Mouse (Mus musculus): ENCODE measurements around the gene Ddx51. TPM values are rescaled to one million over a fixed set of nuclear protein-coding genes. Genes with fewer than 3 reads are reported as not detected.

Gene Ddx51
- polyA plus RNA-seq, 1 experiment = 33.5 TPM

DNA sequence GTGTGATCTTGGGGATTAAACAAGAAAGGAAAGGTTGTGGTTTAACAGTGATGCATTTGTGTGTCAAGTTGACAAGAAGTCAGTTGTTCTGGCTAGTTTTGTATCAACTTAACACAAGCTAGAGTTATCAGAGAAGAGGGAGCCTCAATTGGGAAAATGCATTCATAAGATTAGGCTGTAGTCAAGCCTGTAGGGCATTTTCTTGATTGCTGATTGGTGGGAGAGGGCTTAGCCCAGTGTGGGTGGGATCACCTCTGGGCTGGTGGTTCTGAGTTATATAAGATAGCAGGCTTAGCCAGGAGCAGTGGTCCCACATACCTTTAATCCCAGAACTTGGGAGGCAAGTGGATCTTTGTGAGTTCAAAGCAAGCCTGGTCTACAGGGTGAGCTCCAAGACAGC is 6.9 kb upstream of the Ddx51 start:
- Histone ChIP-seq H3K4me1 (ENCODE audit: control insufficient read depth, insufficient read depth, low read length) (no peaks in the 10 kb centered on the region), H3K27ac (ENCODE audit: insufficient read depth, low read length) (no peak overlapping the region), H3K4me3 (ENCODE audit: insufficient read depth, low read length) (no peak overlapping the region)
- TF ChIP-seq POLR2A (IDR thresholded peaks at IDR 0.05; ENCODE audit: low read depth, low read length) (no peak), CTCF (IDR thresholded peaks at IDR 0.05; ENCODE audit: borderline replicate concordance, insufficient read depth, low read length) (no peak)

DNA sequence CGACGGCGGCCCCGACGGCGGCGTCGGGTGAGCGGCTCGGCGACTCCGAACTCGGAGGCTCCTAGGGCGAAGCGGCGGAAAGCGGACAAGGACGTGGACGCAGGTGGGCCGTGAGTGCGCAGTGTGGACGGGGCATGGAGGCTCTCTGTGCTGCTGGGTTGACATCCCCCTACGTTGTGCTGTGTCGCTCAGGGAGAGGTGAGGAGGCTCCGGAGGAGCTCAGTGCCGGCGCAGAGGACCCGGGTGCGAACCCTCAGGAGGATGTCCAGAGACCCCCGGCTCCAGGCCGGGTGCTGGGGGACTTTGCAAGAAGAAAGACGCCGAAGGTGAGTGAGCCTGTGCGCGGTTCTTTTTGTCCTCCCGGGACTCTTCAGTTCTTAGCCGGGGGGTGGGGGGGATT is 435 bp downstream of the Ddx51 start:
- no peak overlapping the region for H3K27ac ChIP-seq (ENCODE audit: insufficient read depth, low read length)
- peak overlapping the region; percentile 82 for H3K4me3 ChIP-seq (ENCODE audit: insufficient read depth, low read length)
- TF ChIP-seq POLR2A (IDR thresholded peaks at IDR 0.05; ENCODE audit: low read depth, low read length) = no peak
- no peak for TF ChIP-seq CTCF (IDR thresholded peaks at IDR 0.05; ENCODE audit: borderline replicate concordance, insufficient read depth, low read length)
- H3K4me1 ChIP-seq (ENCODE audit: control insufficient read depth, insufficient read depth, low read length) = 0 out of 2 replicates have a peak, but pooled peaks cover 5% of the 10 kb centered on the region

GRCm38 (mm10) chr5:110659682-110660081 is 6.4 kb downstream of the Ddx51 start:
- peaks cover 3% of the 10 kb centered on the region for H3K4me1 ChIP-seq (ENCODE audit: control insufficient read depth, insufficient read depth, low read length)
- TF ChIP-seq CTCF (IDR thresholded peaks at IDR 0.05; ENCODE audit: borderline replicate concordance, insufficient read depth, low read length) (no peak), POLR2A (IDR thresholded peaks at IDR 0.05; ENCODE audit: low read depth, low read length) (no peak)
- H3K4me3 ChIP-seq (ENCODE audit: insufficient read depth, low read length) = no peak overlapping the region
- peak overlapping the region; percentile 78 for H3K27ac ChIP-seq (ENCODE audit: insufficient read depth, low read length)

GRCm38 (mm10) chr5:110664041-110664440 is 10.8 kb downstream of the Ddx51 start:
- Histone ChIP-seq H3K27ac (ENCODE audit: insufficient read depth, low read length) (no peak overlapping the region), H3K4me1 (ENCODE audit: control insufficient read depth, insufficient read depth, low read length) (peaks cover 3% of the 10 kb centered on the region), H3K4me3 (ENCODE audit: insufficient read depth, low read length) (no peak overlapping the region)
- TF ChIP-seq CTCF (IDR thresholded peaks at IDR 0.05; ENCODE audit: borderline replicate concordance, insufficient read depth, low read length) (no peak), POLR2A (IDR thresholded peaks at IDR 0.05; ENCODE audit: low read depth, low read length) (no peak)

DNA sequence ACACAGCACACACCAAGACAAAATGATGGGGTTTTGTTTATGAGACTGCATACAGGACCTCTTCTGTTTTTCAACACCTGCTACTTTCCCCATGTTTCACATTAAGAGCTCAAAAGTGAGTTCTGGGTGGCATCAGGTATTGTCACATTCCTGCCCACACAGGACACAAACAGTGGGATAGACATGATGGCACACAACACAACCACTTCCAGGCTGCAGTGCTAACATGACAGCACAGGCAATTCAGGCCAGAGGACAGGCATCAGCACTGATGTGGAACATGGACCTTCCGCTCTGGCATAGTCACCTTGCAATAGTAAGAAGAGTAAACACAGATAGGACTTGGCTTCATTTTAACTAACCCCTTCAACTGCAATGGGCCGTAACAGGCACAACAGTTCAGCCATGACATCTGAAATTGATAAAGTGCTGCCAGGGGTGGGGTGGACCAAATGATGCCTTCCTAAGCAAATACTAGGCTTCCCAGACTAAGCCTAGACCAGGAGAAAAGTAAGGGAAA is 11.6 kb downstream of the Ddx51 start:
- H3K4me1 ChIP-seq (ENCODE audit: control insufficient read depth, insufficient read depth, low read length) = peaks cover 3% of the 10 kb centered on the region
- H3K4me3 ChIP-seq (ENCODE audit: insufficient read depth, low read length) = no peak overlapping the region
- H3K27ac ChIP-seq (ENCODE audit: insufficient read depth, low read length) = no peak overlapping the region
- TF ChIP-seq CTCF (IDR thresholded peaks at IDR 0.05; ENCODE audit: borderline replicate concordance, insufficient read depth, low read length) = no peak
- TF ChIP-seq POLR2A (IDR thresholded peaks at IDR 0.05; ENCODE audit: low read depth, low read length) = no peak

DNA sequence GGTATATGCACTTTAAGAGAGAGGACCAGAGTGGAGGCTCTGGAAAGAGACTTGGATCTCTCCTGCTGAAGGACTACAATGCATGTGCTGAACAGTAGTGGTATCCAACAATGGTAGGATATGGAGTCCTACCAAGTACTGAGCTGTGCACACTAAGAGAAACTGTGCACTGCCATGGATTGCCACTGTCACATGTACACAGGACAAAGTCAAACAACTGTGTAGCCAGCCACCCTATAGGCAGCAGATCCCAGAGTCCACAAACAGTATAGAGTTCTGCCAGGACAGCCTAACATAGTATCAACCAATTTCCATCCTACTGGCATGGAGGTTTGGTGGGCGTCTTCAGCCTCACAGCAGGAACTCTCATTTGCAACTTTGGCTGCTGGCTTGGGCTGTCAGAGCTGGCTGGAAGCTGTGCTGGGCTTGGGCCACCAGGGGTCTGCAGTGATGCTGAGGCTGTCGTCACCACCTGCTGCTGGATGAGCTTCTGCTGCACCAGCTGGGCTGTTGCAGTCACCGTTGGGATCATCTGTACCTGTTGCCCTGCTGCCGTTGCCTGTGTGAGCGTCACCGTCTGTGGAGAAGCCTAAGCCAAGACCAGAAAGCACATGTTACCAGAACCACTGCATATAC is 12.4 kb downstream of the Ddx51 start:
- no peak overlapping the region for H3K27ac ChIP-seq (ENCODE audit: insufficient read depth, low read length)
- H3K4me3 ChIP-seq (ENCODE audit: insufficient read depth, low read length) = no peak overlapping the region
- TF ChIP-seq POLR2A (IDR thresholded peaks at IDR 0.05; ENCODE audit: low read depth, low read length) = no peak
- TF ChIP-seq CTCF (IDR thresholded peaks at IDR 0.05; ENCODE audit: borderline replicate concordance, insufficient read depth, low read length) = no peak
- H3K4me1 ChIP-seq (ENCODE audit: control insufficient read depth, insufficient read depth, low read length) = no peaks in the 10 kb centered on the region

GRCm38 (mm10) chr5:110682041-110682440 is 28.8 kb downstream of the Ddx51 start:
- no peak overlapping the region for H3K4me3 ChIP-seq (ENCODE audit: insufficient read depth, low read length)
- H3K27ac ChIP-seq (ENCODE audit: insufficient read depth, low read length) = no peak overlapping the region
- H3K4me1 ChIP-seq (ENCODE audit: control insufficient read depth, insufficient read depth, low read length) = no peaks in the 10 kb centered on the region
- TF ChIP-seq CTCF (IDR thresholded peaks at IDR 0.05; ENCODE audit: borderline replicate concordance, insufficient read depth, low read length) (no peak), POLR2A (IDR thresholded peaks at IDR 0.05; ENCODE audit: low read depth, low read length) (no peak)

DNA sequence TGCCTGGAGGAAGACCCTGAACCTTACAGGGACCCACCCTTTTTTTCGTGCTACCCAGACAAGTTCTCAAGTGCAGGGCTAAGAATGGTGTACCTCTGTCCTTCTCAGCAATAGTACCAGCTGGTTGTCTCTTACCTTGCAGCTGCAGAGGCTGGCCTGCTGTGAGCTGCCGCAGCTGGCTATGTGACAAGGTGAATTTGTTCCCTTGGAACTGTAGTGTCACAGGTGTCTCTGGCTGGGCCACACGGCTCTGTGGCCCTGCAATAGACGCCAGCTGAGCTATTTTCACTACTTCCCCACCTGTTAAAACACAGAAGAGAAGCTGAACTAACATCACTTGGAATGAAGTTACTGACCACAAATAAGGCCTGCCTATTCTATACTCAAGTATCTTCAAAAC is 45.4 kb downstream of the Ddx51 start:
- H3K27ac ChIP-seq (ENCODE audit: insufficient read depth, low read length) = no peak overlapping the region
- TF ChIP-seq CTCF (IDR thresholded peaks at IDR 0.05; ENCODE audit: borderline replicate concordance, insufficient read depth, low read length) = no peak
- no peak for TF ChIP-seq POLR2A (IDR thresholded peaks at IDR 0.05; ENCODE audit: low read depth, low read length)
- H3K4me1 ChIP-seq (ENCODE audit: control insufficient read depth, insufficient read depth, low read length) = no peaks in the 10 kb centered on the region
- H3K4me3 ChIP-seq (ENCODE audit: insufficient read depth, low read length) = no peak overlapping the region

- Histone ChIP-seq H3K4me1 (ENCODE audit: control insufficient read depth, insufficient read depth, low read length) (no peaks in the 10 kb centered on the region; the same call in 1 of the 2 replicates), H3K27ac (ENCODE audit: insufficient read depth, low read length) (no peak overlapping the region), H3K4me3 (ENCODE audit: insufficient read depth, low read length) (no peak overlapping the region)
- TF ChIP-seq CTCF (IDR thresholded peaks at IDR 0.05; ENCODE audit: borderline replicate concordance, insufficient read depth, low read length) = no peak
- TF ChIP-seq POLR2A (IDR thresholded peaks at IDR 0.05; ENCODE audit: low read depth, low read length) = no peak
Observed at GRCm38 (mm10) chr5:110704004-110704403, 50.8 kb downstream of the Ddx51 start.

DNA sequence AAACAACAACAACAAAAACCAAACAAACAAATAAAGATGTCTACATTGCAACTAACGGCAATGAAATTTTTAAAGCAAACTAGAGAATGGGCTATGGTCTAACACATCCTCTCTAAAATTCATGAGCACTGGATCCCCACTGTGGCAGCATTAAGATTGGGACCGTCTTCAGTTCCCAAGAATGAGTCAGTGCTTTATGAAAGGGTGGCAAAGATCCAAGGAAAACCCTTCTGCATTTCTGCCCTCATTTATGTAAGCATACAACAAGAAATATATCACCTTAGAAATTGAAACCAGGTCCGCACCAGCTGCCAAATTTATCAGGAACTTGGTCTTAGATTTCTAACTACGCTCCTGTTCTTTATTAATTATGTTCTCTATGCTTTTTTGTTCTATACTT is 56.0 kb downstream of the Ddx51 start:
- Histone ChIP-seq H3K4me1 (ENCODE audit: control insufficient read depth, insufficient read depth, low read length) (no peaks in the 10 kb centered on the region), H3K27ac (ENCODE audit: insufficient read depth, low read length) (no peak overlapping the region), H3K4me3 (ENCODE audit: insufficient read depth, low read length) (no peak overlapping the region)
- no peak for TF ChIP-seq POLR2A (IDR thresholded peaks at IDR 0.05; ENCODE audit: low read depth, low read length)
- TF ChIP-seq CTCF (IDR thresholded peaks at IDR 0.05; ENCODE audit: borderline replicate concordance, insufficient read depth, low read length) = no peak

Other genes with a start within 250 kb of the Ddx51 start
- 11.4 and 13.3 TPM in 2 replicates for gene Fbrsl1, start 204.9 kb upstream of the Ddx51 start, polyA plus RNA-seq (2011; ENCODE audit: insufficient read length, low read depth, missing spikeins)
- gene Galnt9, start 109.1 kb upstream of the Ddx51 start, polyA plus RNA-seq (2011; ENCODE audit: insufficient read length, low read depth, missing spikeins) = 0.46 TPM in 1 of 2 replicates, not detected in the other
- 23.3 and 30.7 TPM in 2 replicates for gene Noc4l, start within 50 bp of the Ddx51 start, polyA plus RNA-seq (2011; ENCODE audit: insufficient read length, low read depth, missing spikeins)
- gene Ep400, start 117.3 kb downstream of the Ddx51 start, polyA plus RNA-seq (2011; ENCODE audit: insufficient read length, low read depth, missing spikeins) = 47.4 and 53.1 TPM in 2 replicates
- 20.4 and 21.7 TPM in 2 replicates for gene Pus1, start 127.2 kb downstream of the Ddx51 start, polyA plus RNA-seq (2011; ENCODE audit: insufficient read length, low read depth, missing spikeins)
- 22.3 and 23.1 TPM in 2 replicates for gene Ulk1, start 156.6 kb downstream of the Ddx51 start, polyA plus RNA-seq (2011; ENCODE audit: insufficient read length, low read depth, missing spikeins)
- gene Hscb, start 186.3 kb downstream of the Ddx51 start, polyA plus RNA-seq (2011; ENCODE audit: insufficient read length, low read depth, missing spikeins) = 29.3 and 36.1 TPM in 2 replicates
- 16.3 and 23.9 TPM in 2 replicates for gene Chek2, start 186.5 kb downstream of the Ddx51 start, polyA plus RNA-seq (2011; ENCODE audit: insufficient read length, low read depth, missing spikeins)
- 34.4 and 35.0 TPM in 2 replicates for gene Ttc28, start 226.4 kb downstream of the Ddx51 start, polyA plus RNA-seq (2011; ENCODE audit: insufficient read length, low read depth, missing spikeins)

Data from embryonic fibroblast, embryonic 13.5 days (primary cell).